Comparison of ENCODE assay signal across 8 mouse cellular contexts in the genomic region with DNA sequence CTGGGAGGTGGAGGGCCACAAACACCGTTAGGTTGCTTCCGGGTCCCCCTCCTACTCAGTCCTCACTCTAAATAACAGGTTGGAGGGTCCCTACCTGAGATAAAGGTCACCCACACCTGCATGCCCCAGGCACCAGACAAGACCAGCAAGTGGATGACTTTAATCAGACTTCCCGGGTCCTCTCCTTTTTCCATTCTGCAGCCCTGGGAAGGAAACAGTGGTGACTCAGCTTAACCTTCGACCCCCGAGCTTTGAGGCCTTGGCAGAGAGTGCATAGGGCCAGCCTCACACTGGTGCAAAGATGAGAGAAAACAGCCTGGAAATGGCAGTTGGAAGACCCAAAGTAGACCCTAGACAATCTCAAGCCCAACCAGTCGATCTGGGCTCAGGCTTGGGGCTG. TPM values are rescaled to one million over a fixed set of nuclear protein-coding genes. Genes with fewer than 3 reads are reported as not detected.
DNase-seq lines count a peak whose midpoint lies in the region; ATAC-seq lines count a peak whose summit lies in the region.

No protein-coding gene starts in this region.

- peak overlapping the region; percentile 64 for H3K4me2 ChIP-seq in forebrain, embryonic 13.5 days
- peak overlapping the region; percentile 73 for H3K4me2 ChIP-seq in kidney, embryonic 15.5 days

- WGBS in heart, embryonic 10.5 days = 71% methylated on average over 6 of the region's 6 CpGs
- WGBS in forebrain, embryonic 13.5 days = 84% methylated on average over 6 of the region's 6 CpGs
- WGBS in kidney, embryonic 15.5 days = 77% methylated on average over 6 of the region's 6 CpGs

- H3K9me3 ChIP-seq in heart, embryonic 10.5 days = no peaks in the 10 kb centered on the region
- no peaks in the 10 kb centered on the region for H3K9me3 ChIP-seq in forebrain, embryonic 13.5 days (replicated peaks)
- no peaks in the 10 kb centered on the region for H3K9me3 ChIP-seq in kidney, embryonic 15.5 days (replicated peaks)

- intact Hi-C loops in heart, postnatal 36 days (cut with DNase I) = loop anchor here (2.0 kb wide), 1 partner anchor 35 kb away; no protein-coding TSS in a partner anchor

- H3K27ac ChIP-seq in heart, embryonic 10.5 days = peak overlapping the region; percentile 84
- H3K27ac ChIP-seq in forebrain, embryonic 13.5 days = no peak overlapping the region
- H3K27ac ChIP-seq in kidney, embryonic 15.5 days = 0 out of 2 replicates have a peak overlapping the region, but pooled peaks have one; percentile 79

- DNase-seq in heart, embryonic 10.5 days (ENCODE audit: low spot score) = no peak
- no peak for DNase-seq in heart, postnatal 36 days
- DNase-seq in lung, postnatal 25 days (ENCODE audit: low spot score) = peak; percentile 32
- no peak for DNase-seq in thymus, postnatal 25 days
- DNase-seq in layer of hippocampus, postnatal 25 days (ENCODE audit: extremely low spot score in 1 of 2, low spot score in 1 of 2) = no peak

- H3K4me1 ChIP-seq in heart, embryonic 10.5 days = peaks cover 21% of the 10 kb centered on the region
- peaks cover 12% of the 10 kb centered on the region for H3K4me1 ChIP-seq in forebrain, embryonic 13.5 days
- H3K4me1 ChIP-seq in kidney, embryonic 15.5 days = peaks cover 29% of the 10 kb centered on the region

- H3K4me3 ChIP-seq in heart, embryonic 10.5 days = peak overlapping the region; percentile 64
- H3K4me3 ChIP-seq in forebrain, embryonic 13.5 days = peak overlapping the region; percentile 55
- peak overlapping the region; percentile 62 for H3K4me3 ChIP-seq in kidney, embryonic 15.5 days (replicated peaks)

- no peak for ATAC-seq in forebrain, embryonic 13.5 days
- no peak for ATAC-seq in kidney, embryonic 15.5 days (replicated peaks; ENCODE audit: low FRiP score)
- no peak for ATAC-seq in granulocyte monocyte progenitor cell, adult 5-6 weeks (replicated peaks; ENCODE audit: poor library complexity, severe bottlenecking)

- H3K9ac ChIP-seq in forebrain, embryonic 13.5 days = peak overlapping the region; percentile 77
- no peak overlapping the region for H3K9ac ChIP-seq in kidney, embryonic 15.5 days

- peaks cover 6% of the 10 kb centered on the region for H3K36me3 ChIP-seq in heart, embryonic 10.5 days
- H3K36me3 ChIP-seq in forebrain, embryonic 13.5 days (ENCODE audit: poor library complexity, severe bottlenecking) = peaks cover 9% of the 10 kb centered on the region; the same call in 1 of the 2 replicates
- H3K36me3 ChIP-seq in kidney, embryonic 15.5 days = peaks cover 19% of the 10 kb centered on the region

- no peaks in the 10 kb centered on the region for H3K27me3 ChIP-seq in heart, embryonic 10.5 days (ENCODE audit: insufficient read depth, poor library complexity, severe bottlenecking)
- no peaks in the 10 kb centered on the region for H3K27me3 ChIP-seq in forebrain, embryonic 13.5 days
- no peaks in the 10 kb centered on the region for H3K27me3 ChIP-seq in kidney, embryonic 15.5 days

RNA-seq across cellular contexts. Expression of a gene that starts 1.1 kb away (rescaled TPM):
- polyA plus RNA-seq in heart, embryonic 10.5 days (2016; fragmentation: Nextera tagmentation; extraction: Ambion mirVana) = 3.6 and 4.2 TPM in 2 replicates
- total RNA-seq in heart, postnatal 36 days (2021) = 1 to 10 TPM; 2.1 to 2.5 TPM
- 5.0 and 6.6 TPM in 2 replicates for polyA plus RNA-seq in forebrain, embryonic 13.5 days (2015; fragmentation: Nextera tagmentation; extraction: Ambion mirVana)
- polyA plus RNA-seq in kidney, embryonic 15.5 days (2015; fragmentation: Nextera tagmentation; extraction: Ambion mirVana) = 5.5 and 5.9 TPM in 2 replicates
- not detected in 2 replicates for total RNA-seq in granulocyte monocyte progenitor cell, adult 5-6 weeks (2014; fragmentation: Nextera tagmentation)
- 0.69 TPM in 1 of 2 replicates, not detected in the other for total RNA-seq in granulocyte monocyte progenitor cell, adult 5-6 weeks (2017)
- 10 to 100 TPM; 13.2 to 18.5 TPM for total RNA-seq in layer of hippocampus, postnatal 25 days (2021)

RNA-seq across cellular contexts. Expression of a gene that starts 1.2 kb away (rescaled TPM):
- polyA plus RNA-seq in heart, embryonic 10.5 days (2016; fragmentation: Nextera tagmentation; extraction: Ambion mirVana) = 50.1 and 52.6 TPM in 2 replicates
- total RNA-seq in heart, postnatal 36 days (2021) = 10 to 100 TPM; 57.0 to 58.5 TPM
- polyA plus RNA-seq in forebrain, embryonic 13.5 days (2015; fragmentation: Nextera tagmentation; extraction: Ambion mirVana) = 42.2 and 42.3 TPM in 2 replicates
- 59.2 and 61.0 TPM in 2 replicates for polyA plus RNA-seq in kidney, embryonic 15.5 days (2015; fragmentation: Nextera tagmentation; extraction: Ambion mirVana)
- total RNA-seq in granulocyte monocyte progenitor cell, adult 5-6 weeks (2014; fragmentation: Nextera tagmentation) = 40.4 and 75.8 TPM in 2 replicates
- total RNA-seq in granulocyte monocyte progenitor cell, adult 5-6 weeks (2017) = 21.1 and 33.3 TPM in 2 replicates
- 10 to 100 TPM; 40.2 to 45.0 TPM for total RNA-seq in layer of hippocampus, postnatal 25 days (2021)

RNA-seq across cellular contexts. Expression of a gene that starts 8.2 kb away (rescaled TPM):
- polyA plus RNA-seq in heart, embryonic 10.5 days (2016; fragmentation: Nextera tagmentation; extraction: Ambion mirVana) = 6.2 and 6.8 TPM in 2 replicates
- 10 to 100 TPM; 12.4 to 13.4 TPM for total RNA-seq in heart, postnatal 36 days (2021)
- polyA plus RNA-seq in forebrain, embryonic 13.5 days (2015; fragmentation: Nextera tagmentation; extraction: Ambion mirVana) = 18.3 and 21.0 TPM in 2 replicates
- polyA plus RNA-seq in kidney, embryonic 15.5 days (2015; fragmentation: Nextera tagmentation; extraction: Ambion mirVana) = 11.0 and 11.3 TPM in 2 replicates
- total RNA-seq in granulocyte monocyte progenitor cell, adult 5-6 weeks (2014; fragmentation: Nextera tagmentation) = 22.5 and 33.1 TPM in 2 replicates
- 44.0 and 51.7 TPM in 2 replicates for total RNA-seq in granulocyte monocyte progenitor cell, adult 5-6 weeks (2017)
- total RNA-seq in layer of hippocampus, postnatal 25 days (2021) = 10 to 100 TPM; 19.5 to 24.0 TPM

RNA-seq across cellular contexts. Expression of a gene that starts 10.7 kb away (rescaled TPM):
- polyA plus RNA-seq in heart, embryonic 10.5 days (2016; fragmentation: Nextera tagmentation; extraction: Ambion mirVana) = 6.5 and 7.0 TPM in 2 replicates
- total RNA-seq in heart, postnatal 36 days (2021) = 1 to 10 TPM; 1.7 to 2.7 TPM
- 37.8 and 44.1 TPM in 2 replicates for polyA plus RNA-seq in forebrain, embryonic 13.5 days (2015; fragmentation: Nextera tagmentation; extraction: Ambion mirVana)
- polyA plus RNA-seq in kidney, embryonic 15.5 days (2015; fragmentation: Nextera tagmentation; extraction: Ambion mirVana) = 7.9 and 11.3 TPM in 2 replicates
- total RNA-seq in granulocyte monocyte progenitor cell, adult 5-6 weeks (2014; fragmentation: Nextera tagmentation) = 0.58 and 1.4 TPM in 2 replicates
- total RNA-seq in granulocyte monocyte progenitor cell, adult 5-6 weeks (2017) = not detected in 2 replicates
- total RNA-seq in layer of hippocampus, postnatal 25 days (2021) = 100 to 1,000 TPM; 334 to 345 TPM

RNA-seq across cellular contexts. Expression of a gene that starts 29.4 kb away (rescaled TPM):
- polyA plus RNA-seq in heart, embryonic 10.5 days (2016; fragmentation: Nextera tagmentation; extraction: Ambion mirVana) = 5.7 and 6.9 TPM in 2 replicates
- 1 to 10 TPM; 5.8 to 8.0 TPM for total RNA-seq in heart, postnatal 36 days (2021)
- polyA plus RNA-seq in forebrain, embryonic 13.5 days (2015; fragmentation: Nextera tagmentation; extraction: Ambion mirVana) = 8.6 and 12.1 TPM in 2 replicates
- polyA plus RNA-seq in kidney, embryonic 15.5 days (2015; fragmentation: Nextera tagmentation; extraction: Ambion mirVana) = 7.9 and 12.6 TPM in 2 replicates
- 7.8 and 9.9 TPM in 2 replicates for total RNA-seq in granulocyte monocyte progenitor cell, adult 5-6 weeks (2014; fragmentation: Nextera tagmentation)
- total RNA-seq in granulocyte monocyte progenitor cell, adult 5-6 weeks (2017) = 7.6 and 8.2 TPM in 2 replicates
- 10 to 100 TPM; 14.7 to 16.0 TPM for total RNA-seq in layer of hippocampus, postnatal 25 days (2021)

Comparison
In these comparisons a context has a peak if more than half of its experiments do, and no peak if none do; other contexts are left out.
1. RNA of a gene that starts 1.1 kb away (total RNA-seq): 13.2 to 18.5 TPM in layer of hippocampus, postnatal 25 days; 2.1 to 2.5 TPM in heart, postnatal 36 days and 0.69 TPM in granulocyte monocyte progenitor cell, adult 5-6 weeks; every median in the first group is over 4 times any median in the second.
2. Peak in every context shown above with its lines, with median percentiles within 50 percentile points of each other: H3K4me3 ChIP-seq.